Mouse (Mus musculus): ENCODE measurements around the gene Igsf8.

Gene Igsf8

GRCm38 (mm10) chr1:172323298-172323697 lies 61.9 kb downstream of the Igsf8 start:
- DNase-seq (ENCODE audit: low read depth, low spot score): no peak

- DNase-seq (ENCODE audit: low read depth, low spot score): no peak
These were observed 62.4 kb downstream of the Igsf8 start for GRCm38 (mm10) chr1:172323801-172324359.

GRCm38 (mm10) chr1:172324725-172325124 lies 63.3 kb downstream of the Igsf8 start:
- peak; percentile 92 for DNase-seq (ENCODE audit: low read depth, low spot score)

DNA sequence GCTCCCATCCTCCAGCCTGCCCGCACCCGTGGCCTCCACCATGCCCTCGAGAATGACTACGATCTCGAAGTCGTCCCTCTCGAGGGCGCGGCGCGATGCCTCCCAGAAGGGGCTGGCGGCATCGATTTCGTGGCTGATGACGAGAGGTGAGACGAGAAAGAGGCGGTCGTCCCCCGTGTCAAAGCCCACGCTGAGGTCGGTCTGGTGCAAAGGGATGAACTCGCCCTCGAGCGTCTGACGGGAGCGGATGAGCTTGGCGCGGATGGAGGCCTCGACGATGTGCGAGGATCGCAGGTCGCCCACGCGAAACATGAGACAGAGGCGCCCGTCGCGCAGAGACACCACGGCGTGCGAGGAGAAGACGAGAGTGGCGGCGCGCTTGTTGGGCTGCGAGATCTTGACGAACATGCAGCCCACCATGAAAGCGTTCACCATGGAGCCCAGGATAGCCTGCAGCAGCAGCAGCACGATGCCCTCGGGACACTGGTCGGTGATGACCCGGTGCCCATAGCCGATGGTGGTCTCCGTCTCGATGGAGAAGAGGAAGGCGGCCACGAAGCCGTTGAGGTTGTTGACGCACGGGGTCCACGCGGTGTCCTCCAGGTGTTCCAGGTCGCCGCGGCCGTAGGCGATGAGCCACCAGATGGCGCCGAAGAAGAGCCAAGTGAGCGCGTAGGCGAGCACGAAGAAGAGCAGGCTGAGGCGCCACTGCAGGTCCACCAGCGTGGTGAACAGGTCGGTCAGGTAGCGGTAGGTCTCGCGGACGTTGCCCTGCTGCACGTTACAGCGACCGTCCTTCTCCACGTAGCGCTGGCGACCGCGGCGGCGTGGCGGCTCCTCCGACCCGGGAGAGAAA lies 64.5 kb downstream of the Igsf8 start:
- DNase-seq (ENCODE audit: low read depth, low spot score): peak; percentile 87

- peak; percentile 84 for DNase-seq (ENCODE audit: low read depth, low spot score)
These were observed 65.2 kb downstream of the Igsf8 start for GRCm38 (mm10) chr1:172326684-172327083.

DNA sequence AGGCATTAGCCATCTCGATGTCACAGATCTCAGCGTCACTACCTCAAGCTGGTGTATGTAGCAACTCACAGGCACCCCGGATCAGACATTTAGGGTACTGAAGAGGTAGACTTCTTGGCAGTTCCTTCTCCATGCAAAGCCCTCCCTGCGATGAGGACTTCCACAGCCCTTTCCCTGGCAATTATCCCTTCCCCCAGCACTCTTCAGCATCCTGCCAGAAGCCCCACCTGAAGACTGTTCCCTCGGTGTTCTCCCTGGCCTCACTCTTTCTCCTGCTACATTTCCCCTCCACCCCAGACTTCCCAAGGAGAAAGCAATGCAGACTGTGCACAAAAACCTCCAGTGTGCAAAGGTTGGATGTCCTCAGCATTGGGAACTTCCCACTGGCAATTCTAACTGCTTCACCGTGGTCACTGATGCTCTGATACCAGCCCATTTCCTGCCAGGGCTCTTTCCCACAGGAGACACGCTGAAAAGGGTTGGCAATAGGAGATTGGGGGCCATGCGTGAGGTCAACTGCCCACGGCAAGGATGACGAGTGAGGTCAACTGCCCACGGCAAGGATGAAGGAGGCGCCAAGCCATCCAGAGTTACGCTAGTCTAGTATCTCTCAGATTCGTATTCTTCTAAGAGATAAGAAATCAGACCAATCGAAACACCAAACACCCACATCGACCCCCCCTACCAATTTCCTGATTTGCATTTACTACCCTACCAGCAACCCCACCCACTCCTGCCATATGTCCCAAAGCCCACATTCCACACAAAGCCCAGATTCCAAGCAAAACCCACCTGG lies 66.0 kb downstream of the Igsf8 start:
- DNase-seq (ENCODE audit: low read depth, low spot score): no peak

GRCm38 (mm10) chr1:172328041-172328440 lies 66.6 kb downstream of the Igsf8 start:
- DNase-seq (ENCODE audit: low read depth, low spot score): no peak

DNA sequence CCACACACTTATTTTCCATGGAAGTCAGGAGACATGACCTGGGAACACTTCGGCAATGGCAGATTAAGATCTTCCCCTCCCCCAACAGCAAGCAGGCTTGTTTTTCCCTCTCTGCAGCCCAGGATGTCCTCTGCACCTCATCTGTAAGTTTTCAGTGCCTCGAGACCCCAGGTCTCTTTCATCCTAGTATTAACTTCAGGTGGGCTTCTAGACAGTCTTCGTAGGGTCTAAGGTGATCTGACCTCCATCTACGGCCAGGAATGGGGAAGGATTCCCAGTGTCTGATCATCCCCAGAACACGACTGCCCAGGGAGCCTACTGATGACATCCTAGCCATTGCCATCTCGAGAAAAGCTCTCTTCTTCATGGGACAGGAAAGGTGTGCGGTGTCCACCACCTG lies 67.0 kb downstream of the Igsf8 start:
- no peak for DNase-seq (ENCODE audit: low read depth, low spot score)

GRCm38 (mm10) chr1:172329131-172329530 lies 67.7 kb downstream of the Igsf8 start, which contains the start of gene Kcnj9:
Gene Kcnj9 (minus strand): TSS chr1:172329318.
- DNase-seq (ENCODE audit: low read depth, low spot score): no peak

- no peak for DNase-seq (ENCODE audit: low read depth, low spot score)
These were observed 68.2 kb downstream of the Igsf8 start for GRCm38 (mm10) chr1:172329616-172330015.

DNA sequence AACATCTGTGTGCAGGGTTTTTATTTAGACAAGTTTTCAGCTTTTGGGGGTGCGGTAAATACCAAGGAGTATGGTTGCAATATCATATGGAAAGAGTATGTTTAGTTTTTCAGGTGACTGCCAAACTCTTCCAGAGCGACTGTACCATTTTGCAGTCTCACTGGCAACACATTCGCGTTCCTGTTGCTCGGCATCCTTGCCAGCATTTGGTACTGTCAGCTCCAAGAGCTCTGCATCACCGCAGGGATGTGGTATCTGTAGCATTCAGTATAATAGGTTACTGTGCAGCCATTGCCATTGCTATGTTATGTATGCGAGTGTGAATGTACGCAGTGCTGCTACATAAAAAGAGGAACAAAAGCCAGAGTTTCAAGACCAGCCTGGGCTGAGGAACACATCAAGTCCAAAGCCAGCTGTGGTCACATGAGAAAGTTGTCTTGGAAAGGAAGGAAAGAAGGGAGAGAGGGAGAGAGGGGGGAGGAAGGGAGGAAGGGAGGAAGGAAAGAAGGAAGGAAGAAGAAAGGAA lies 70.0 kb downstream of the Igsf8 start:
- DNase-seq (ENCODE audit: low read depth, low spot score): no peak

GRCm38 (mm10) chr1:172332925-172333324 lies 71.5 kb downstream of the Igsf8 start:
- DNase-seq (ENCODE audit: low read depth, low spot score): no peak

DNA sequence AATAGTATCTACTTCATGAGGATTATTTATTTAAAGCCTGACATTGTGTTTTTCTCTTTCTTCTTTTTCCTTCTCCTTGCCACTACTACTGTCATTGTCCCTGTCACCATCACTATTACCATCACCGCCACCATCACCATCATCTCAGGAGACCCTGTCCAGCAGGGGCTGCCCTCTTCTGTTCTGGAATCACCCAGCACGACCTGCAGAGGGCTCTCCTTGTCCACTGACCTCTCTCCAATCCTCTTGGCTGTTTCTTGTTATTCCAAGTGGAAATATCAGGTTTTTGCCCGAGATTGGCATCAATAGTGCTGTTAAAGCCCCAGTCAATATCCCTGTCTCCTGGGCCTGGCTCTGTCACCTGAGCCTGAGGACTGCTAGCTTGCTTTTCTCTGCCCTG lies 72.1 kb downstream of the Igsf8 start:
- DNase-seq (ENCODE audit: low read depth, low spot score): no peak

- no peak for DNase-seq (ENCODE audit: low read depth, low spot score)
These were observed 74.4 kb downstream of the Igsf8 start for GRCm38 (mm10) chr1:172335804-172336203.

DNA sequence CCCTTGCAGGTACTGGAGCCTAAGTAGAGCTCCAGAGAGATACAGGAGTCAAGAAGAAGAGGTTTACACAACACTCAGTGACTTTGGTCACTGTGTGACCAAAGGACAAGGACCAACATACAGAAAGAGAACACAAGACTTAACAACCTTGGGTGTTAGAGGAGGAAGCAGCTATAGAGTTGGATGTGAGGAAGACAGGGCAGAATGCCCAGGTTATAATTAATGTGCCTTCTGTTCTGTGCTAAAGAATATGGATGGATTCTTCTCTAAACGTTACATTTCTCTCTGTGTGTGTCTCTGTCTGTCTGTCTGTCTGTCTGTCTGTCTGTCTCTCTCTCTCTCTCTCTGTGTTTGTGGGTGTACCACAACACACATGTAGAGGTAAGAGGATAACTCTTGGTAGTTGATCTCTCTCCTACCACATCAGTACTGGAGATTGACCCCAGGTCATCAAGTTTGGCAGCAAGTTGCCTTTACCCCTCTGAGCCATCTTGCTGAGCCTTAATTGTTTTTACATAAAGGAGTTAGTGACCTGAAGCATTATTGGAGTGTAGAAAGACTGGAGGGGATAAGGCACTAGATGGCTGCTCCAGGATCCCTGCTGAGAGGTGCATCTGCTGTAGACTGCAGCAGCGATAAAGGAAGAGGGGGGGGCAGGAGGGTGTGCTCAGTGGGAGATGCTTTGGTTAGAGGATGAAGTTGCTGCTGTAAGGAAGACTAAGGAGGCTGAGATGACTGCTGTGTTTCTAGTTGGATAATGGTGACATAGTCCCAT lies 76.2 kb downstream of the Igsf8 start:
- DNase-seq (ENCODE audit: low read depth, low spot score): no peak

GRCm38 (mm10) chr1:172340729-172341321 lies 79.4 kb downstream of the Igsf8 start, which contains the start of gene Kcnj10:
Gene Kcnj10 (plus strand): TSS chr1:172341210.
- DNase-seq (ENCODE audit: low read depth, low spot score): peak; percentile 92

- no peak for DNase-seq (ENCODE audit: low read depth, low spot score)
These were observed 79.9 kb downstream of the Igsf8 start for GRCm38 (mm10) chr1:172341386-172341785.

- no peak for DNase-seq (ENCODE audit: low read depth, low spot score)
These were observed 81.3 kb downstream of the Igsf8 start for GRCm38 (mm10) chr1:172342729-172343128.

DNA sequence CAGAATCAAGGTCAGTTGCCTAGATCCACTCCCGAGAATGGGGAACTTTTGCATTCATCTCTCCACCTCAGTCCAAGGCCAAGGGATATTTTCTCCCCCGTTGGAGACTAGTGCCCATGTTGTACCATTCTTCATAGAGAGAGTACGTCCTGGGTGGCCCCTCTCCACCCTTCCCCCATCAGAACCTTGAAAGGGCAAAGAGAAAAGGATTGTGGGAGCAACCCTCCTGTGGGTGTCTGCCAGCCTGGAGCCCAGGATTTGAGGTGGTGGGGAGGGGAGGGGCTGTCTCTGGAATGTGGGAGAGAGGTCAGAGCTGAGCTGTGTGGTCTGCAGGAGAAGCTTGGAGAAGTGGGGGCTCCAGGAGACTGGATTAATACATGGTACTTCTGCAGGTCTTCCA lies 82.5 kb downstream of the Igsf8 start:
- DNase-seq (ENCODE audit: low read depth, low spot score): no peak

- DNase-seq (ENCODE audit: low read depth, low spot score): no peak
These were observed 83.4 kb downstream of the Igsf8 start for GRCm38 (mm10) chr1:172344820-172345219.

DNA sequence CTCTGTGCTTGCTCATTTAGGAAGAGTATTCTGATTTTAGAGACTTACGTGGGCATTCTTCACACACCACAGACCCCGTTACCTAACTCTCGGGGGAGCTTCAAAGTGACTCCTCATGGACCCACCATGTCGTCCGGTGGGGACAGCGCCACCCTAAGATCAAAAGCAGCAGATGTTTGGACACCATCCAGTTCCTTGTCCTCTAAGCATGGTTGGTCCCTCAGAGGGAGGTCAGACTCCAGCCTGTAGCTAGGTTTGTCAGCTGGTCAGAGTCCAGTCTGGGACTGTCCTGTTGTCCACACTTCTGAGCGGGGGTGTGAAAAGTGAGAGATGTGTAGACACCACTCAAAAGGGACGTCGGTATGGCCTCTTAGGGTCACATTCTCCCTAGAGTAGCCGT lies 85.3 kb downstream of the Igsf8 start:
- no peak for DNase-seq (ENCODE audit: low read depth, low spot score)

All from ZHBTc4 (cell line).